Mouse (Mus musculus): Measurements from ENCODE around the gene Methig1.
"Not testable (repeated sequence)": the region's sequence is repeated elsewhere in the genome, so short reads cannot be mapped to it uniquely, and the experiment has no call there.

Gene Methig1

GRCm38 (mm10) chr15:100395561-100395960, 42.6 kb downstream of the Methig1 start:
- no peak for ATAC-seq (ENCODE audit: low TSS enrichment)

GRCm38 (mm10) chr15:100400592-100401250, 47.8 kb downstream of the Methig1 start:
- ATAC-seq (ENCODE audit: low TSS enrichment), result no peak

GRCm38 (mm10) chr15:100401811-100402210, 48.9 kb downstream of the Methig1 start:
- ATAC-seq (ENCODE audit: low TSS enrichment), result no peak

- no peak for ATAC-seq (ENCODE audit: low TSS enrichment)
Observed at GRCm38 (mm10) chr15:100402347-100402746, 49.4 kb downstream of the Methig1 start.

- no peak for ATAC-seq (ENCODE audit: low TSS enrichment)
Observed at GRCm38 (mm10) chr15:100402798-100403197, 49.8 kb downstream of the Methig1 start.

GRCm38 (mm10) chr15:100403318-100404000, 50.5 kb downstream of the Methig1 start:
- no peak for ATAC-seq (ENCODE audit: low TSS enrichment)

- ATAC-seq (ENCODE audit: low TSS enrichment), result no peak
Observed at GRCm38 (mm10) chr15:100406088-100406487, 53.1 kb downstream of the Methig1 start.

- no peak for ATAC-seq (ENCODE audit: low TSS enrichment)
Observed at GRCm38 (mm10) chr15:100410918-100411672, 58.1 kb downstream of the Methig1 start.

- ATAC-seq (ENCODE audit: low TSS enrichment), result no peak
Observed at GRCm38 (mm10) chr15:100411731-100412130, 58.8 kb downstream of the Methig1 start.

GRCm38 (mm10) chr15:100413306-100413705, 60.4 kb downstream of the Methig1 start:
- no peak for ATAC-seq (ENCODE audit: low TSS enrichment)

- no peak for ATAC-seq (ENCODE audit: low TSS enrichment)
Observed at GRCm38 (mm10) chr15:100414011-100414410, 61.1 kb downstream of the Methig1 start.

GRCm38 (mm10) chr15:100414942-100415341, 62.0 kb downstream of the Methig1 start:
- ATAC-seq (ENCODE audit: low TSS enrichment), result no peak

- no peak for ATAC-seq (ENCODE audit: low TSS enrichment)
Observed at GRCm38 (mm10) chr15:100415684-100416083, 62.7 kb downstream of the Methig1 start.

- no peak for ATAC-seq (ENCODE audit: low TSS enrichment)
Observed at GRCm38 (mm10) chr15:100417854-100418450, 65.0 kb downstream of the Methig1 start.

GRCm38 (mm10) chr15:100419311-100419710, 66.4 kb downstream of the Methig1 start:
- no peak for ATAC-seq (ENCODE audit: low TSS enrichment)

- no peak for ATAC-seq (ENCODE audit: low TSS enrichment)
Observed at GRCm38 (mm10) chr15:100419901-100420745, 67.2 kb downstream of the Methig1 start.

- no peak for ATAC-seq (ENCODE audit: low TSS enrichment)
Observed at GRCm38 (mm10) chr15:100421059-100421757, 68.3 kb downstream of the Methig1 start.

GRCm38 (mm10) chr15:100421758-100422197, 68.8 kb downstream of the Methig1 start, which contains the start of gene Gm5475:
Gene Gm5475 (plus strand): TSS chr15:100422147.
- not testable (repeated sequence) for ATAC-seq (ENCODE audit: low TSS enrichment)

GRCm38 (mm10) chr15:100422476-100422875, 69.5 kb downstream of the Methig1 start:
- peak; percentile 48 for ATAC-seq (ENCODE audit: low TSS enrichment)

Data from frontal cortex, adult (tissue).